Mouse (Mus musculus): ENCODE data around the gene Tenm4. TPM values are rescaled to one million over a fixed set of nuclear protein-coding genes. Genes with fewer than 3 reads are reported as not detected.

Gene Tenm4
- polyA plus RNA-seq, 1 experiment from 2014 or later, result 2.3 TPM

- H3K4me2 ChIP-seq, result no peak overlapping the region
- no peaks in the 10 kb centered on the region for H3K36me3 ChIP-seq
- 31% methylated on average over 3 of the region's 3 CpGs for WGBS (ENCODE audit: insufficient replicate concordance)
- no peak for ATAC-seq
- no peak overlapping the region for H3K9ac ChIP-seq
- no peaks in the 10 kb centered on the region for H3K4me1 ChIP-seq
- H3K27me3 ChIP-seq (replicated peaks), result 0 out of 2 replicates have a peak, but pooled peaks cover 12% of the 10 kb centered on the region
- no peak overlapping the region for H3K27ac ChIP-seq
- H3K4me3 ChIP-seq, result no peak overlapping the region
- H3K9me3 ChIP-seq (replicated peaks), result no peaks in the 10 kb centered on the region
Observed at GRCm38 (mm10) chr7:96563329-96564065, 392.5 kb downstream of the Tenm4 start.

- Histone ChIP-seq H3K4me3 (no peak overlapping the region), H3K4me1 (no peaks in the 10 kb centered on the region), H3K9me3 (replicated peaks) (no peaks in the 10 kb centered on the region), H3K27me3 (replicated peaks) (0 out of 2 replicates have a peak, but pooled peaks cover 12% of the 10 kb centered on the region), H3K27ac (no peak overlapping the region), H3K36me3 (no peaks in the 10 kb centered on the region), H3K4me2 (no peak overlapping the region), H3K9ac (no peak overlapping the region)
- ATAC-seq, result no peak
- 56% methylated on average over 4 of the region's 4 CpGs for WGBS (ENCODE audit: insufficient replicate concordance)
Observed at GRCm38 (mm10) chr7:96565806-96566205, 394.8 kb downstream of the Tenm4 start.

GRCm38 (mm10) chr7:96566260-96566659, 395.2 kb downstream of the Tenm4 start:
- no peaks in the 10 kb centered on the region for H3K4me1 ChIP-seq
- no peak overlapping the region for H3K4me3 ChIP-seq
- H3K36me3 ChIP-seq, result no peaks in the 10 kb centered on the region
- H3K9me3 ChIP-seq (replicated peaks), result no peaks in the 10 kb centered on the region
- ATAC-seq, result no peak
- H3K27me3 ChIP-seq (replicated peaks), result 0 out of 2 replicates have a peak, but pooled peaks cover 12% of the 10 kb centered on the region
- no peak overlapping the region for H3K27ac ChIP-seq
- WGBS (ENCODE audit: insufficient replicate concordance), result 60% methylated on average over 4 of the region's 4 CpGs
- no peak overlapping the region for H3K4me2 ChIP-seq
- H3K9ac ChIP-seq, result no peak overlapping the region

- Histone ChIP-seq H3K36me3 (no peaks in the 10 kb centered on the region), H3K4me3 (no peak overlapping the region), H3K9ac (no peak overlapping the region), H3K27ac (no peak overlapping the region), H3K9me3 (replicated peaks) (no peaks in the 10 kb centered on the region), H3K27me3 (replicated peaks) (0 out of 2 replicates have a peak, but pooled peaks cover 7% of the 10 kb centered on the region), H3K4me2 (no peak overlapping the region), H3K4me1 (no peaks in the 10 kb centered on the region)
- ATAC-seq, result no peak
- 73% methylated on average over 3 of the region's 3 CpGs for WGBS (ENCODE audit: insufficient replicate concordance)
Observed at GRCm38 (mm10) chr7:96568034-96568433, 397.0 kb downstream of the Tenm4 start.

GRCm38 (mm10) chr7:96570965-96571364, 399.9 kb downstream of the Tenm4 start:
- no peak for ATAC-seq
- no peaks in the 10 kb centered on the region for H3K36me3 ChIP-seq
- H3K4me2 ChIP-seq, result no peak overlapping the region
- no peak overlapping the region for H3K9ac ChIP-seq
- H3K4me3 ChIP-seq, result no peak overlapping the region
- H3K9me3 ChIP-seq (replicated peaks), result no peaks in the 10 kb centered on the region
- H3K27me3 ChIP-seq (replicated peaks), result 0 out of 2 replicates have a peak, but pooled peaks cover 7% of the 10 kb centered on the region
- H3K4me1 ChIP-seq, result no peaks in the 10 kb centered on the region
- no peak overlapping the region for H3K27ac ChIP-seq

GRCm38 (mm10) chr7:96572995-96573394, 401.9 kb downstream of the Tenm4 start:
- 72% methylated on average over 7 of the region's 7 CpGs for WGBS (ENCODE audit: insufficient replicate concordance)
- Histone ChIP-seq H3K27ac (no peak overlapping the region), H3K4me1 (no peaks in the 10 kb centered on the region), H3K4me2 (no peak overlapping the region), H3K36me3 (no peaks in the 10 kb centered on the region), H3K9me3 (replicated peaks) (no peaks in the 10 kb centered on the region), H3K9ac (no peak overlapping the region), H3K4me3 (no peak overlapping the region), H3K27me3 (replicated peaks) (no peaks in the 10 kb centered on the region)
- ATAC-seq, result no peak

GRCm38 (mm10) chr7:96575202-96575650, 404.2 kb downstream of the Tenm4 start:
- no peak overlapping the region for H3K4me2 ChIP-seq
- H3K4me1 ChIP-seq, result no peaks in the 10 kb centered on the region
- WGBS (ENCODE audit: insufficient replicate concordance), result 63% methylated on average over 7 of the region's 7 CpGs
- no peak for ATAC-seq
- no peaks in the 10 kb centered on the region for H3K9me3 ChIP-seq (replicated peaks)
- H3K9ac ChIP-seq, result no peak overlapping the region
- H3K4me3 ChIP-seq, result no peak overlapping the region
- H3K36me3 ChIP-seq, result no peaks in the 10 kb centered on the region
- H3K27me3 ChIP-seq (replicated peaks), result no peaks in the 10 kb centered on the region; the same call in 1 of the 2 replicates
- H3K27ac ChIP-seq, result no peak overlapping the region

GRCm38 (mm10) chr7:96582752-96583151, 411.7 kb downstream of the Tenm4 start:
- Histone ChIP-seq H3K9ac (no peak overlapping the region), H3K4me2 (no peak overlapping the region), H3K4me1 (no peaks in the 10 kb centered on the region), H3K27ac (no peak overlapping the region), H3K27me3 (replicated peaks) (peaks cover 4% of the 10 kb centered on the region; the same call in 1 of the 2 replicates), H3K4me3 (no peak overlapping the region), H3K9me3 (replicated peaks) (no peaks in the 10 kb centered on the region), H3K36me3 (no peaks in the 10 kb centered on the region)
- WGBS (ENCODE audit: insufficient replicate concordance), result 59% methylated on average over 6 of the region's 6 CpGs
- no peak for ATAC-seq

GRCm38 (mm10) chr7:96587403-96587802, 416.4 kb downstream of the Tenm4 start:
- H3K27me3 ChIP-seq (replicated peaks), result no peaks in the 10 kb centered on the region
- H3K4me3 ChIP-seq, result no peak overlapping the region
- H3K27ac ChIP-seq, result no peak overlapping the region
- ATAC-seq, result no peak
- H3K9ac ChIP-seq, result no peak overlapping the region
- no peak overlapping the region for H3K4me2 ChIP-seq
- no peaks in the 10 kb centered on the region for H3K4me1 ChIP-seq
- no peaks in the 10 kb centered on the region for H3K9me3 ChIP-seq (replicated peaks)
- no peaks in the 10 kb centered on the region for H3K36me3 ChIP-seq

- no peaks in the 10 kb centered on the region for H3K27me3 ChIP-seq (replicated peaks)
- H3K27ac ChIP-seq, result no peak overlapping the region
- H3K4me2 ChIP-seq, result no peak overlapping the region
- no peak overlapping the region for H3K4me3 ChIP-seq
- H3K9me3 ChIP-seq (replicated peaks), result no peaks in the 10 kb centered on the region
- ATAC-seq, result no peak
- H3K4me1 ChIP-seq, result no peaks in the 10 kb centered on the region
- H3K9ac ChIP-seq, result no peak overlapping the region
- 81% methylated on average over 6 of the region's 6 CpGs for WGBS (ENCODE audit: insufficient replicate concordance)
- H3K36me3 ChIP-seq, result no peaks in the 10 kb centered on the region
Observed at GRCm38 (mm10) chr7:96588567-96588966, 417.5 kb downstream of the Tenm4 start.

GRCm38 (mm10) chr7:96595535-96596295, 424.7 kb downstream of the Tenm4 start:
- no peak overlapping the region for H3K4me2 ChIP-seq
- WGBS (ENCODE audit: insufficient replicate concordance), result 65% methylated on average over 9 of the region's 9 CpGs
- H3K4me3 ChIP-seq, result no peak overlapping the region
- H3K27ac ChIP-seq, result no peak overlapping the region
- no peaks in the 10 kb centered on the region for H3K9me3 ChIP-seq (replicated peaks)
- no peak overlapping the region for H3K9ac ChIP-seq
- no peaks in the 10 kb centered on the region for H3K36me3 ChIP-seq
- H3K27me3 ChIP-seq (replicated peaks), result 0 out of 2 replicates have a peak, but pooled peaks cover 10% of the 10 kb centered on the region
- no peaks in the 10 kb centered on the region for H3K4me1 ChIP-seq
- ATAC-seq, result no peak

- ATAC-seq, result no peak
- Histone ChIP-seq H3K36me3 (no peaks in the 10 kb centered on the region), H3K9me3 (replicated peaks) (no peaks in the 10 kb centered on the region), H3K27me3 (replicated peaks) (0 out of 2 replicates have a peak, but pooled peaks cover 10% of the 10 kb centered on the region), H3K4me2 (no peak overlapping the region), H3K9ac (no peak overlapping the region), H3K4me3 (no peak overlapping the region), H3K27ac (no peak overlapping the region), H3K4me1 (no peaks in the 10 kb centered on the region)
- whole genome bisulfite sequencing (ENCODE audit: insufficient replicate concordance), result 55% methylated on average over 9 of the region's 9 CpGs
Observed at GRCm38 (mm10) chr7:96596402-96597195, 425.6 kb downstream of the Tenm4 start.

All from liver, embryonic 12.5 days (tissue).